Mouse (Mus musculus) hindbrain, postnatal 0 days (tissue): ENCODE measurements at regions not wholly inside any gene's neighbourhood (a gene's known extent, or its start where the extent isn't known, plus 50 kb on each side); places are given as distances from the start of the nearest gene placed in this dataset.
A peak's percentile ranks its signal among the peaks of the same experiment; 100 is the strongest.

ENCODE experiments used
- ATAC-seq: fragments of 200-750 bp; cut with Nextera tagmentation; 2 replicates; pipeline ENCODE4 v1.8.0; 2017; ENCODE audit warnings: mild to moderate bottlenecking, moderate TSS enrichment, moderate library complexity
- DNase-seq: peaks from one replicate; pipeline ENCODE4 v3.0.0-alpha.2; 2015; ENCODE audit warnings: low spot score
- H3K27ac ChIP-seq: fragments of 300-500 bp; sonication (generic); 2 replicates; pipeline ENCODE4 v1.5.1; 2014; ENCODE audit warnings: mild to moderate bottlenecking
- H3K27me3 ChIP-seq: fragments of 300-500 bp; sonication (generic); 2 replicates; pipeline ENCODE4 v1.6.1; 2014; ENCODE audit warnings: low read length, mixed read lengths; ENCODE audit not compliant: insufficient read depth
- H3K36me3 ChIP-seq: fragments of 300-500 bp; sonication (generic); 2 replicates; pipeline ENCODE4 v1.6.1; 2014; ENCODE audit warnings: low read length, mixed read lengths; ENCODE audit not compliant: insufficient read depth
- H3K4me1 ChIP-seq: fragments of 300-500 bp; sonication (generic); 2 replicates; pipeline ENCODE4 v1.6.1; 2014; ENCODE audit warnings: antibody characterized with exemption, low read length, mixed read lengths; ENCODE audit not compliant: insufficient read depth
- H3K4me2 ChIP-seq: fragments of 300-500 bp; sonication (generic); 2 replicates; pipeline ENCODE4 v1.6.1; 2014; ENCODE audit warnings: low read depth, mild to moderate bottlenecking, low read length, moderate library complexity, mixed read lengths
- H3K4me3 ChIP-seq: fragments of 300-500 bp; sonication (generic); 2 replicates; pipeline ENCODE4 v1.5.1; 2014; ENCODE audit warnings: low read length
- H3K9ac ChIP-seq: fragments of 300-500 bp; sonication (generic); replicated peaks from 2 replicates; pipeline ENCODE4 v1.6.1; 2014; ENCODE audit warnings: mild to moderate bottlenecking, low read length, moderate library complexity, mixed read lengths
- H3K9me3 ChIP-seq: fragments of 300-500 bp; sonication (generic); 2 replicates; pipeline ENCODE4 v1.6.1; 2016; ENCODE audit warnings: low read length, mixed read lengths
- CTCF ChIP-seq: IDR thresholded peaks from 2 replicates; pipeline ENCODE4 v1.5.1; 2016; ENCODE audit warnings: antibody characterized with exemption, control low read depth, low read depth
- WGBS: fragments of 180-500 bp; shearing (Covaris S2); extraction: QIAGEN DNeasy Blood & Tissue Kit; methylation state at CpG from one replicate; pipeline ENCODE4 v1.1.7; 2014; 5-methylcytosine and 5-hydroxymethylcytosine counted together

DNA sequence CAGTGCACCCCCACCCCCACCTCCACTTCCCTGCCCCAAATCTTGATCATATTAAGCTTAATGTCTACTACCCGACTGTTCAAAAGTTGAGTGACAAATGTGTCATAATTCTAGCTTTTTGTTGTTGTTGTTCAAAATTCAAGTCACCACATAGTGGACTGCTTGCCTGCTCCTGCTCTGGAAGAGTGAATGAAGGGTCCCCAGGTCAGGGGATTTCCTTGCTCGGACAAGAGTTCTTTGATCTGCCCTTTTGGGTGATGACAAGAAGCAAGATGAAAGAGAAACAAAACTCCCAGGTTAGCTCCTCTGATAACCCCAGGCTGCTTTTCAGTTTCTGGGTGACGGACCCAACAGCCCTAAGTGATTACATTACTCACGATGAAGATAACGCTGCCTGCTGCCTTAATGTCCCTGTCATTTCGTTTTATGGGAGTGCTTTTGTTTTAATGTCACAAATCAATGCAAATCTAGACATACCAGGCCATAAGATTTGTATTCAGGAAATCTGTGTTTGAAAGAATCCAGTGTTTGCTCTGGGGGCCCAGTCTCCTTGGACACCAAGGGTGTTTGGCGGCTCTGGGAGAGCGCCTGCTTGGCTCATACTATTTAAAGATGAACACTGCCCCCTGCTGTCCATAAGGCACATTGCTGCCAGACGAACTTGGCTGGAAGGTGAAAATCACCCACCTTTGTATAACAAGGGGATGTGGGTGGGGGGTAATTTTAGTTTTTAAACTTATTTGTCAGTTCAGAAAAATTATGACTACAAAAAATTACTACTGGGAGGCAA is 172.0 kb upstream of the 1700066M21Rik start:
- TF ChIP-seq CTCF: peak; percentile 87
- peak; percentile 73; the same call in 1 of the 2 replicates for ATAC-seq
- H3K27ac ChIP-seq: no peak overlapping the region
- peak overlapping the region; percentile 46 for H3K4me2 ChIP-seq
- DNase-seq: peak; percentile 92
- H3K9me3 ChIP-seq: no peaks in the 10 kb centered on the region
- 0 out of 2 replicates have a peak overlapping the region, but pooled peaks have one; percentile 6 for H3K4me3 ChIP-seq
- no peaks in the 10 kb centered on the region for H3K27me3 ChIP-seq
- no peaks in the 10 kb centered on the region; the same call in 1 of the 2 replicates for H3K4me1 ChIP-seq
- no peak overlapping the region for H3K9ac ChIP-seq
- H3K36me3 ChIP-seq: no peaks in the 10 kb centered on the region
- WGBS: 11% methylated on average over 9 of the region's 9 CpGs

DNA sequence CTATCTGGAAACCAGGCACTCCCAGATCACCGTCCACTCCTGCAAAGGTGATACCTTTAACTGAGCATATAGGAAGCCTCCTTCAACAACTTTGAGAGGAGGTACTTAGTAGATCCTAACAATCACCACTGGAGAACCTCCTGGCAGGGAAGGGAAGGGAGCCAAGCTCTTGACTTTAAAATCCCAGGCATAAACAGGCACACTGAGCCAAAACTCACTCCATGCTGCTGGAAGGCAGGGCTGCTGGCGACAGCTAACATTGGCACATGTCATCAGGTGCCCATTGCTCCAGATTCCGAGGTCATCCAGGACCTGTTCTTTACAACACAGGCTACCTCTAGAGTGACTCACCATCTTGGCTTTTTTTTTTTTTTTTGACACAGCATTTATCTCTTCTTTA is 170.9 kb upstream of the 1700066M21Rik start:
- DNase-seq: no peak
- H3K4me2 ChIP-seq: no peak overlapping the region
- no peak for ATAC-seq
- H3K36me3 ChIP-seq: no peaks in the 10 kb centered on the region
- no peak overlapping the region for H3K9ac ChIP-seq
- WGBS: 62% methylated on average over 3 of the region's 3 CpGs
- H3K27me3 ChIP-seq: no peaks in the 10 kb centered on the region
- TF ChIP-seq CTCF: no peak
- H3K9me3 ChIP-seq: no peaks in the 10 kb centered on the region
- no peaks in the 10 kb centered on the region; the same call in 1 of the 2 replicates for H3K4me1 ChIP-seq
- no peak overlapping the region for H3K27ac ChIP-seq
- no peak overlapping the region for H3K4me3 ChIP-seq

DNA sequence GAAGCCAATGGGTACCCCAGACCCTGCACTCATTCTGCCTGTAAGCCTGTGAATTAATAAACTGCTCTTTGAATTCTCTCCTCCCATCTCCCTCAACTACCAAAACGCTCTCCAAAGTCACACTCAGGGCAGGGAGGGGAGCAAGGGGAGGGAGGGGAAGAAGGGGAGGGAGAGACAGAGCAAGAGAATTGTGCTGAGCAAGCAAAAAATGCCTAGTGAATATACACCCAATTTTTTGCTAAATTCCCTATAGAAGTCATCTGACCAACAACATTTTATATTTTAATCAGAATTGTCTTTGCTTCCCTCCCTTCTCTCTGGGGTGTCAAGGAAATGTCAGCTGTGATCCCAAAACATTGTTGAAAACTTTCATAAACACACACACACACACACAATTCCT is 170.5 kb upstream of the 1700066M21Rik start:
- WGBS: 26% methylated on average over 1 of the region's 1 CpGs
- Histone ChIP-seq H3K36me3 (no peaks in the 10 kb centered on the region), H3K27ac (no peak overlapping the region), H3K27me3 (no peaks in the 10 kb centered on the region), H3K9ac (no peak overlapping the region), H3K4me3 (no peak overlapping the region), H3K4me1 (no peaks in the 10 kb centered on the region; the same call in 1 of the 2 replicates), H3K4me2 (no peak overlapping the region), H3K9me3 (no peaks in the 10 kb centered on the region)
- ATAC-seq (no peak), DNase-seq (no peak)
- TF ChIP-seq CTCF: no peak

DNA sequence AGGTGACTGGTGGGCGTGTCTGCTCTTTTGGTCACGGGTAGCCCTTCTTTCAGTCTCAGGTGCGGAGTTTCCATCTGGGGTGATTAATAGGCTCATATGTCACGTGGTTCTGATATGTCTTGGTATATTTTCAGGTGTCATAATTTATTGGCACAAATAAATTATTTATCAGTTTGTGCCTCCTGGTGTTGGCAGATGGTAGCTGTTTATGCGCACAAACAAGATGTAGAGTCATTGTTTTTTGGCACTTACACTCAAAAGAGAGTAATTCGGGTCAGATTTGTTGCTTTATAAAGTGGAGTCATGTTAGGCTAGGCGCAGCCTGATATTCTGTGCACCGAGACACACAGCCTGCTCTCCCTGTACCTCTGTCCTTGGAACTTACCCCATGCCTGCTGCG is 169.0 kb upstream of the 1700066M21Rik start:
- Histone ChIP-seq H3K36me3 (no peaks in the 10 kb centered on the region), H3K9me3 (no peaks in the 10 kb centered on the region), H3K4me3 (no peak overlapping the region), H3K27ac (no peak overlapping the region), H3K4me2 (no peak overlapping the region), H3K9ac (no peak overlapping the region), H3K4me1 (no peaks in the 10 kb centered on the region; the same call in 1 of the 2 replicates), H3K27me3 (no peaks in the 10 kb centered on the region)
- no peak for DNase-seq
- no peak for ATAC-seq
- no peak for TF ChIP-seq CTCF
- 74% methylated on average over 9 of the region's 9 CpGs for WGBS

DNA sequence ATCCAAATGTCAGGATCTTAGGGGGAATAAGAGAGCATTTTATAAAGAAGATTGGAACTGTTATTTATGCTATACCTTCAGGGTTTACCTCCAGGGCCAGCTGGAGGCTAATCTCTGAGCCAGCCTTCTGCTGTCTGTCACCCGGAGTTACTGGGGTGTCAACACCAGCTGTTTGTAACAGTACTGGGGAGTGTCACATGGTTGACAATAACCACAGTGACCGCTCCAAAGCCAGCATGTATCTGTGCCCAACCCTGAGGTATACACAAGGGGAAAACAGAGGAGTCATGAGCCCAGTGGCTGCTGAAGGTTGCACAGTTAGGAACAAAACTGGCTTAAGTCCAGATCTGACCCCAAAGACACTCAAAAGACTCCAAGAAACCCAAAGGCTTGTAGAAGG is 168.1 kb upstream of the 1700066M21Rik start:
- ATAC-seq (no peak), DNase-seq (no peak)
- Histone ChIP-seq H3K4me3 (no peak overlapping the region), H3K4me2 (no peak overlapping the region), H3K4me1 (no peaks in the 10 kb centered on the region; the same call in 1 of the 2 replicates), H3K9ac (no peak overlapping the region), H3K27ac (no peak overlapping the region), H3K36me3 (no peaks in the 10 kb centered on the region), H3K27me3 (no peaks in the 10 kb centered on the region), H3K9me3 (no peaks in the 10 kb centered on the region)
- WGBS: 52% methylated on average over 2 of the region's 2 CpGs
- no peak for TF ChIP-seq CTCF

DNA sequence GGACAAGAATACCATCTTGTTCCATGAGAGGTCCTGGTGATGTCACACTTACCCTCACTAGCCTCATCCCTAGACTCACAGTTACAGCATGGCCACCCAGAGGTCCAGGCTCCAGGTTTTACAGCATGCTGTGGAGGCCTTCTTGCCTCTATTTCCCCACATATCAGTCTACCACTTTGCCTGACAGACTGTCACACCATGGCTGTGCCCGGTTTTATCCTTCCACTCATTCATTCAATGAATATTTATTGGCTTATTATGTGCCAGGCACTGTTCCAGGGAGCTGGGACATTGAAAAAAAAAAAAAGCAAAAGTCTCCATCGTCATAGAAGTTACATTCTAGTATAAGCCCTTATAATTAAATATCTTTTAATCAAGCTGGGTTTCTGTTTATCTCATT is 166.4 kb upstream of the 1700066M21Rik start:
- WGBS: 22% methylated on average over 2 of the region's 2 CpGs
- H3K9me3 ChIP-seq: no peaks in the 10 kb centered on the region
- TF ChIP-seq CTCF: no peak

DNA sequence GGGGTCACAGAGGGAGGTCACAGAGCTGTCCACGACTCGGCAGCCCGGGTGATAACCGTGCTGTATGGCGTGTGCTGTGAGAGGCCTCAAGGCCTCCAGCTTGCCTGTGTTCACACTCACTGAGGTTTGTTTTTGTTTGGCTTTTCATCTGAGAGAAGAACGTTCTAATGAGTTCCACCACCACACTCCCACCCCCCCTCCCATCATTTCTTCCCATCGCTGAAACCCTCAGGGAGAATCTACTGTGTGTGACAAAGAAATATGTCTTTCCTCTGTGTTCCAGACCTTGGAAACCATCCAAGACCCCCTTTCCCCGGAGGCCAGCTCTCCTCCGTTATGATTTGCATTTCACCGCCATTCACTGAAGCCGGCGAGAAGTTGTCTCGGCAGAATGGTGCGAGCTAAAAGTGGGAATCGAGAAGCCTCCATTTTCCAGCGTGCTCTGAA is 164.0 kb upstream of the 1700066M21Rik start:
- H3K27me3 ChIP-seq: no peaks in the 10 kb centered on the region
- TF ChIP-seq CTCF: no peak
- peak overlapping the region; percentile 47 for H3K4me2 ChIP-seq
- 12% methylated on average over 16 of the region's 16 CpGs for WGBS
- ATAC-seq (peak; percentile 69), DNase-seq (peak; percentile 59)
- no peak overlapping the region for H3K27ac ChIP-seq
- H3K4me1 ChIP-seq: no peaks in the 10 kb centered on the region
- H3K9ac ChIP-seq: no peak overlapping the region
- H3K9me3 ChIP-seq: no peaks in the 10 kb centered on the region
- no peak overlapping the region for H3K4me3 ChIP-seq
- no peaks in the 10 kb centered on the region for H3K36me3 ChIP-seq

More for the DNA sequence above, 166.4 kb upstream of the 1700066M21Rik start:
- Histone ChIP-seq H3K36me3 (no peaks in the 10 kb centered on the region), H3K27ac (no peak overlapping the region), H3K4me3 (no peak overlapping the region), H3K4me1 (no peaks in the 10 kb centered on the region), H3K27me3 (no peaks in the 10 kb centered on the region), H3K9ac (no peak overlapping the region), H3K4me2 (no peak overlapping the region)
- DNase-seq (no peak), ATAC-seq (no peak)
